Mouse (Mus musculus) left cerebral cortex, postnatal 10 days (tissue): ENCODE results near the gene Calr4. TPM values are rescaled to one million over a fixed set of nuclear protein-coding genes. Genes with fewer than 3 reads are reported as not detected.

ENCODE experiments used
- DNase-seq, 2 experiments: peaks; one replicate each; pipeline ENCODE4 v3.0.0; 2021 to 2022; ENCODE audit warnings: low spot score in 2 of 2, mixed read lengths in 1 of 2; ENCODE audit errors: extremely low spot score in 1 of 2
- intact Hi-C: fragments of 180-260 bp; cut with DNase I; formaldehyde crosslinking; loops from one replicate; pipeline ENCODE4 v1.15.1; 2025
- total RNA-seq, 2 experiments: library from RNA; stranded (reverse); gene quantifications; 2 replicates each; pipeline ENCODE4 v1.2.3; 2021

Calr4 gene
- total RNA-seq, 2 experiments from 2014 or later: 0.32 to 0.47 TPM

- no peak for DNase-seq
Measured at GRCm38 (mm10) chr4:109266744-109267143, 32.5 kb downstream of the Calr4 start.

GRCm38 (mm10) chr4:109267452-109267851, 33.2 kb downstream of the Calr4 start:
- intact Hi-C loops: no loop called here
- no peak for DNase-seq

More at GRCm38 (mm10) chr4:109266744-109267143, 32.5 kb downstream of the Calr4 start:
- intact Hi-C loops: no loop called here

- no peak for DNase-seq
- intact Hi-C loops: no loop called here
Measured at GRCm38 (mm10) chr4:109268903-109269302, 34.6 kb downstream of the Calr4 start.

GRCm38 (mm10) chr4:109271803-109272202, 37.5 kb downstream of the Calr4 start:
- intact Hi-C loops: no loop called here
- no peak for DNase-seq

GRCm38 (mm10) chr4:109273586-109274240, 39.4 kb downstream of the Calr4 start:
- DNase-seq: no peak
- intact Hi-C loops: no loop called here

DNA sequence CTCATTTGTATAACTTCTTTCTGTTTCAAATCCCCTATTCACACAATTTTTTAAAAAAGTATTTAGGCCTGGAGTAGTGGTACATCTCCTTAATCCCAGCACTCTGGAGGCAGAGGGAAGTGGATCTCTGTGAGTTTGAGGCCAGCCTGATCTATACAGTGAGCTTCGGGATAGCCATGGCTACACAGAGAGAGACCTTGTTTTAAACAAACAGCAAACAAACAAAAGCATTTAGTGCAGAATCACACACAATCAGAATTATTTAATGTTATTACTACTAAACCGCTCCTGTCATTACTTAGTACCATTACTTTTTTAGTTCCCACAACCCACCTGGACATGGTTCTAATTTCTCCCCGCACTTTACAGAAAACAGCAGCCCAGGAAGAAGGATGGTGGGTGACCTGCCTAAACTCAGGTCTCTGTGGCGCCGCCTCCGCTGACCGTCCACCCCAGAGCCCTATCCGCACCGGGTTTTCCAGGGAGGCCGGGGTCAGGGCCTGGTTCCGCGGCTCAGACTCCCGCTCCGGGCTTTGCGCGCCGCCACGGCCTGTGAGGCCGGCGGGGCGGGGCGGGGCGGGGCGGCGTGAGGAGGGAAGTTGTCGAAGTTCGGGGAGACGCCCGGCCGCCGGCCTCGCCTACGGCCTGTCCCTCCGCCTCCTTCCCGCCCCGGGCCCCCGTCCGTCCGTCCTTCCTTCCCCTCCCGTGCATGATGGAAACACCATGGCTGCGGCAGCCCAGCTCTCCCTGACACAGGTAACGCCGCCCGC, 45.6 kb downstream of the Calr4 start, which contains the start of gene Eps15:
Gene Eps15, plus strand, starts transcription at position 580 of the 770 bp plus-strand sequence.
- intact Hi-C loops: no loop called here

GRCm38 (mm10) chr4:109280459-109281160, 46.3 kb downstream of the Calr4 start:
- intact Hi-C loops: no loop called here
- DNase-seq: peak in 1 of 2 experiments; percentile 43

More for the DNA sequence above, 45.6 kb downstream of the Calr4 start, which contains the start of gene Eps15:
- DNase-seq: peak; percentile 57 to 95

- intact Hi-C loops: no loop called here
- no peak for DNase-seq
Measured at GRCm38 (mm10) chr4:109281161-109281560, 46.9 kb downstream of the Calr4 start.

- intact Hi-C loops: no loop called here
- DNase-seq: no peak
Measured at GRCm38 (mm10) chr4:109281946-109282345, 47.7 kb downstream of the Calr4 start.

DNA sequence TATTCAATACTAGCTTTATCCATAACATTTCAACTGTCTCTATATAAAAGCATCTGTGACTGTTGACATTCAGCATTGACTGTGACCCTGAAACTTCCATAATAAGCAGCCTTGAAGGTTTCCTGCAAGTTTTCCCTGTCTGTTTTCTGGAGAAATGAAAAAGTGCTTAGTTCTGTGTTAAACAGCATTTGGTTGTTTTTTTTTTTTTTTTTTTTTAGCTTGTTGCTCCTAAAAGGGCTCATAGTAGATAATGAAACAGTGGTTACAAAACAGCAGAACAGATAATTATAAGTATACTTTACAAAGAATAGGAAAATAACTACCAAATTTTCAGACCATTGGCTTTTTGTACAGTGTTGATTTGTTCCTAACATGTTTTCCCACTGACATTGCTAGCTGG, 60.3 kb downstream of the Calr4 start:
- DNase-seq: no peak
- intact Hi-C loops: no loop called here

- intact Hi-C loops: no loop called here
- no peak for DNase-seq
Measured at GRCm38 (mm10) chr4:109296510-109296909, 62.2 kb downstream of the Calr4 start.

DNA sequence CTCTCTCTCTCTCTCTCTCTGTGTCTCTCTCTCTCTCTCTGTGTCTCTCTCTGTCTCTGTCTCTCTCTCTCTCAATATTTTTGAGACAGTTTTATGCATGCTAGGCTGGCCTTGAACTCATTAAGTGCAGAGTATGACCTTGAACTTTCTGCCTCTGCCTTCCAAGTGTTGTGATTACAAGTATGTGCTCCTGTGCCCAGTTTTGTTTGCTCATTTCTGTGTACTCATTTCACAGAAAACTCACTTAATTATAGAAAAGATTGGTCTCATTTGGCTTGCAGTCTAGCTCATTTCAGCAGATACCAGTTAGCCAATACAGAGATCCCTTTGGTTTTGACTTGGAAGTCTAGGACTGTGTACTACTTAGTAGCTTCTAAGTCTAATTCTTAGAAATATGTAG, 64.9 kb downstream of the Calr4 start:
- no peak for DNase-seq
- intact Hi-C loops: no loop called here

Other genes with a start within 250 kb of the Calr4 start
- 100 to 1,000 TPM; 155 to 157 TPM for gene Nrd1, start 233.8 kb upstream of the Calr4 start, total RNA-seq
- 10 to 100 TPM; 59.8 to 61.0 TPM for gene Osbpl9, start 32.2 kb upstream of the Calr4 start, total RNA-seq
- 100 to 1,000 TPM; 176 to 177 TPM for gene Eps15, start 45.8 kb downstream of the Calr4 start, total RNA-seq
- gene Ttc39a, start 172.1 kb downstream of the Calr4 start, total RNA-seq: 1 to 10 TPM; 1.2 TPM